Mouse (Mus musculus): ENCODE data around the gene Kcnk10. TPM values are rescaled to one million over a fixed set of nuclear protein-coding genes. Genes with fewer than 3 reads are reported as not detected.
A peak's percentile ranks its signal among the peaks of the same experiment; 100 is the strongest.

Gene Kcnk10
- total RNA-seq, 2 experiments from 2014 or later, result 27.8 to 28.5 TPM

DNA sequence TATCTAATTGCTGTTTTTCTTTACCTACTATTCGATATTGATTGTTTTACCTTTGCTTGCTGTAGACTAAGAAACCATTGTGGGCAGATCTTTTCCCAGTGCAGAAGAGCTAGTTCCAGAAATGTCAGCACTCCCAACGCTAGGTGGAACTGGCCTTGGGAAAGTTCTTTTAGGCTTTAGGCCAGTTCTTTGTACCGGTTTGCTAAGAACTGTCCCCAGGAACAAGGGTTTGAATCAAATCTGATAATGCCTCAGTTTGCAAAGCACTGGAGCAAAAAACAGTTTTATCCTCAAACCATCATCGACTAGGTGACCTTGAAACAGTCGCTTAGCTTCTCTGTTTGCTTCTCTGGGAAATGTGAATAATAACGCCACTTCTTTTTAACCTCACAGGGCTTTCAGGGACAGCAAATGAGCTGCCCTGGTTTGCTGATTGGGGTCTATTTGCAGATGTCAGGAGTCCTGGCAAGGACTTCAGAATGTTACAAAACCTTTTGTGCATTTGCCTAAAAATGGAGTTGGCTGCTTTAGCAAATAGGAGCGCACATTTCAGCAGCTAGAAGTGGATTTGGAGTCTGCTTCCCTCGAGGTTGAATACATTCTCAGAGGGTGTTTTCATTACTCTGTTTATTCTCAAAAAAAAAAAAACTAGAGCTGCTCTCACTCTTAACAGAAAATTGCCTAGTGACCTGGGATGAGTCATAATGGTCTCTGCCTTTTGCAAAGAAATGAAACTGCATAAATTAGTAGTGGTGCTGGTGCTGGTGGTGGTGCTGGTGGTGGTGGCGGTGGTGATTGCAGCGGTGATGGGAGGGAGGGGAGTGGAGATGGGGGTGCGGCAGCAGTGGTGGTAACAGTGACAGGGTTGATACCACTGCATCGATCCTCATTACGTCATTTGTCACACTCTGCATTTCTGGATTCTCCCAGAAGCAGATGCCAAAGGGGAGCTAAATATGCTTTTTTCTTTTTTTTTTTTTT lies 53.5 kb downstream of the Kcnk10 start:
- DNase-seq (ENCODE audit: low spot score in 2 of 2), result peak in 1 of 2 experiments; percentile 42

DNA sequence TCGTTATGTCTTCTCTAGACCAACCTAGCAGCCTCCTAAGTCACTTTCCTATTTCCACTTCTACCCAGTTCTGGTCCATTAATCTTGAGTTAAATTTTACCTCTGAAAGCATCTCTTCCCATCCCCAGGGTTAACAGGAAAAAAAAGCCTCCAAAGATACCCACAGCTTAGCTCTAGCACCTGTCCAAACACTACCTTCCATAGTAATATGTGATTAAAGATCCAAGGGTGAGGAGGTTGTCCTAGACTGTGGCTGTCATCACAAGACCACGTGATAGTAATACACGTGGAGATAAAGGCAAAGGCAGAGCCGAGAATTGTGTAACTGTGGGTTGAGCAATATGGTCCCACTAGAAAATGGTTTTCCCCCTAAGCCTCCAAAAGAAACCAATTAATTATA lies 56.8 kb downstream of the Kcnk10 start:
- no peak for DNase-seq (ENCODE audit: low spot score in 2 of 2)

DNA sequence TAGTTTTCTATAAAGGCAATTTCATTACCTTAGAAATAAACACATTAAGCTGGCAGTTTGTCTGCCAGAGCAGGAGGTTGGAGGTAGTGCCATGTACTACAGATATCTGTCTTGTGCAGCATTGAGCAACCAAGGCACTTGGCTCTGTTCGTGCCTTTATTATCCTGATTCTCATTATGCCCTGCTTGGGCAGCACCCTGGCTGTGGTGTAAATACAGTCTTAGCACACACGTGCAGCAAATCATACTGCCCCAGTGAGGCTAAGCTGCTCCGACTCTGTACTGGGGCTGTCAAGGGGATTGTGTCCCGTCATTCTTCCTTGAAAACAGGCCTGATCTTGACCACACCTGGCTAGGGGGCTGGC lies 57.6 kb downstream of the Kcnk10 start:
- no peak for DNase-seq (ENCODE audit: low spot score in 2 of 2)

DNA sequence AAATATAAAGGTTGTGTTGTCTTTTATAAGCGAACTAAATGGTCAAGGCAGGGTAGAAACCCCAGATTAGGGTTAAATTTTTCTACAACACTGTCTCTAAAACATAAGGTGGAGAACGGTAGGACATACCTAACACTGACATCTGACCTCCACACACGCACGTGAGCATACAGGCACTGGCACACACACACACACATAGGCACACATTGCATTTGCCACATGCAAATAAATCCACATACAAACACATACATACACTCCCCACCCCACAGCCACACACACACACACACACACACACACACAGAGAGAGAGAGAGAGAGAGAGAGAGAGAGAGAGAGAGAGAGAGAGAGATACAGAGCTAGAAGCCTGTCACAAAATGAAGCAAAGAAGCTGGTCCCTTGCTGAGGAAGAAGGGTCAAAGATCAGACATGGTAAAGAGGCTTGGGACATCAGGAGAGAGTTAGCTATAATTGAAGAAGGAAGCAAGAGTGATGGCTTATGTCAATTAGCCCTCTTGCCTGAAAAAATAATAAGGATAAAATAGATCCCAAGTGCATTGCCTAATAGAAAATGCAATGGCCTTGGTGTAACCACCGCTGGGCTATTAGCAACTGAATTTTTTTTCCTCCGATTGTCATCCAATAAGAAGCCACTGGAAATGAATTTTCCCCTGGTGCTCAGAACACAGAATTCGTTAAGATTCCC lies 58.1 kb downstream of the Kcnk10 start:
- DNase-seq (ENCODE audit: low spot score in 2 of 2), result no peak

DNA sequence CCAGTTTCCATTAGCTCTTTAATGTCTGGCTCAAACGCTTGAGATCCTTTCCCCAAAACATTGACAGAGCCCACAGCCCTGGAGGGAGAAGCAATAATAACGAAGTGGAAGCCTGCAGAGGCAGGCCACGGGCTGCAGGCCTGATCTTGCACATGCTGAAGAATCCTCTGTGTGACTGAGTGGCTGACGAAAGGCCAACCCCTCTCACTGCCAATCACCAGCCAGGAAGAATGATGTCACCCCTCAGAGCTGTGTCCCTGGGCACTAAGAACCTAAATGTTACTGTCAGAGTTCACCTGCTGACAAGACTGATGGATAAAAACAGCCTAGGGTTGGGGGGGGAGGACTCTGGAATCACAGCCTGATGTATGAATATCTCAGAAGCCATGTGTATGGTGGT lies 72.5 kb downstream of the Kcnk10 start:
- no peak for DNase-seq (ENCODE audit: low spot score in 2 of 2)

DNA sequence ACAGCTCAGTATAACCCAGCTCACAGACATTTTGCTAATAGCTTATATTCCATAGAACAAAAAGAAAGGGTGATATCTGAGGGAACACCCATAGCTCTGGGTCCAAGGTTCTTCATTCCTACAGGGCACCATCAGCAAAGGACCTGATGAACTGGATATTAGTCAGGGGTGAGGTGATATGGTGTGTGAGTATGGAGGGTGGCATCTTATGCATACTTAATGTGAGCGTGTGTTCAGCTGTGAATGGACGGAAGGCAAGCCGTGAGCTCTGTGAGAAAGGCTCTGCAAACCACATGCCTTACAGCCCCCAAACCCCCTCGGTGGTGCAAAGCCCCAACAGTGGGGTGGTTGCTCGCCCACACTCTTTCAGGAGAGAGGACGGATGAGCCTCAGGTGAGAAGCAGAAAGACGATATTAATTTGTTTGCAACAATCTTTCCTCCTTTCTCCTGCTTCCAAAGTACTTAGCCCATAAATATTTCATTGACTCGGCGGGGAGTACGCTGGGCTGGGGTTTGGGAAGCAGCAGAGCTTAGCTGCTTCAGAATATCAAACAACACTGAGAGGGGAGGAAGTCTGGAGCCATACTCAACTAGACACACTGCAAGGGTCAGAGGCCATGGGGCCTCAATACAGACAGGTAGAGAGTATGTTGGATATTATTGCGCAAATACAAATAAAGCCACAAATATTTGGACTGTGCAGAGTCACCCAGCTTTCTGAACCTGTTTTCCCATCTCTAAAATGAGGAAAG lies 76.4 kb downstream of the Kcnk10 start:
- no peak for DNase-seq (ENCODE audit: low spot score in 2 of 2)

DNA sequence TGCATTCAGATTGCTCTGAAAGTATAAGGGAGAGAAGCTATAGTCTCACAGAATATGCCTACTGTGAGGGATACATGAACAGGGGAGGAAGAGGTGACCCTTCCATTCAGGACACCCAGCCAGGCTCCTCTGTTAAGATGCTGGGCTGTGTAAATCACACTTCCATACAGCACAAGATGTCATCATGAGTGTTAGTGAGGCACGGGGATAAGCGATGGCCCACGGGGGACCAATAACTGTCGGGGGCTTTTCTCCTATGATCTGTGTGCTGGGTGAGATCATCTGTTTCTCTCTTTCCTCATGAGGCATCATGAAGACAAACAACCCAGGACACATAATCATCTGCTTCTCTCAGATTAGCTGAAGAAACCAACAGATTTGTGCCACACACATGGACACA lies 77.1 kb downstream of the Kcnk10 start:
- DNase-seq (ENCODE audit: low spot score in 2 of 2), result no peak

DNA sequence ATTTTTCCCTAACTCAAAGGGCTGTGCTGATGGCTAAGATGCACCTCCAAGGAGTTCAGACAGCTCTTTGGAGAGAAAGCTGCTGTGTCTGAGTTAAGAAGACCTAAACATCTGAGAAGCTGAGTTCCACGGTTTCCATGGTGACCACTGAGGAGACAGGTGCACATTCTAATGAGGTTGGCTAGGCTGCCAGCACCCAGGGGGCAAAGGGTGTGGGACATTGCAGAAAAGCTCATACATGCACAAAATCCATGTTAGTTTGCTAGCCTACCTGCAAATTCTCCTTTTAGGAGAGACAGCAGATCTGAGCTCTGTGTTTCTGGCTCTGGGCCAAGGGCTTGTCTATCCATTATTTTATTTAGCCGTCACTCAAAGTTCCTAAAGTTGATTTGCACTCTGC lies 96.7 kb downstream of the Kcnk10 start:
- DNase-seq (ENCODE audit: low spot score in 2 of 2), result peak in 1 of 2 experiments; percentile 29

DNA sequence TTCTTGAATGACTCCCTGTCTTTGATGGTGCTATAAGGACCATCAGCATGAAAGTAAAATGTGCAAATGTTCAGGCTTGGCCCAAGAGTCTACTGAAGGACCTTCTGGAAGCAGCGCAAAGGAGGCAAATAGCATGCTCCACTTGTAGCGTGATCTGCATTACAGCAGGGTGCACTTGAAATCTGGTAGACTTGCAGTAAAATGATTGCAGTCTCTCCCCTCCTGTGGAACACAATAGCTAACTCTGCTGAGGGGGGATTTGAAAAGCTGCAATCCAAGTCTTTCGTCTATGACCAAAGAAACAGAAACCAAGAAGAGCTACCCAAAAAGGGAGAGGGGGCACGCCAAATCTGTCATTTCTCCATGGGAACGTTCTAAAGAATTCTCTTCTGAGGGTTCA lies 97.1 kb downstream of the Kcnk10 start:
- DNase-seq (ENCODE audit: low spot score in 2 of 2), result no peak

DNA sequence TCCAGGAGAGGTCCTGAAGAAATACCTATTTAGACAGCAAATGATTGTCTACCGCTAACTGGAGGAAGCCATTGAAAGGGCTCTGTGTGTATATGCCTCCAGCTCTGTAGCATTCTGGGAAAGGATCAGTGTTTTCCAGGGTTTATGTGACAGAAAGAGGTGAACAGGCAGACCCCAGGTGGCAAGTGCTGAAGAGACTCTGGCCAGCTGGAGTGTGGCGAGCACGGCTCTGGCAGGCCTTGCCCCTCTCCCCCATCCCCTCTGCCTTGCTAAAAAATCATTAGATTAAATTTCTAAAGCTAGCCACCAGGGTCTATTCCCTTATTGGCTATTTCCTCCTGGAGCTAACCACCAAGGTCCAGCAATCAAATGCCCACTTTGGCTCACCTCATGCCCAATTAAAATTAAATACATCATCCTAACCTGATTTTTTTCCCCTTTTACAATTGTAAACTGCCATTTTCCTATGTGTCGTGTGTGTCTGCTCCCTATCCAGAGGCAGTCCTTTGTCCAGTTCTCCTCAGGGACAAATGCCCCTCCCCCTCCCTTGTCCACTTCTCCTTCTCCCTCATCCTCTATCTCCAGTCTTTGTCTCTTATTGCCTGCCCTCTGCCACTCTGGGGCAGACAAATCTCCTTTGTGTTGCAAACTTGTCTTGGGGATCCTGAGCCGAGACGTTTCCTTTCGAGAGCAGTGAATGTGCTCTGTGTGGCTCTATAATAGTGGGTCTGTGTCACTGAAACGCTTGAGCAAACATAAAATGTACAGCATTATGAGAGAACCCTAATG lies 100.2 kb downstream of the Kcnk10 start:
- DNase-seq (ENCODE audit: low spot score in 2 of 2), result no peak

DNA sequence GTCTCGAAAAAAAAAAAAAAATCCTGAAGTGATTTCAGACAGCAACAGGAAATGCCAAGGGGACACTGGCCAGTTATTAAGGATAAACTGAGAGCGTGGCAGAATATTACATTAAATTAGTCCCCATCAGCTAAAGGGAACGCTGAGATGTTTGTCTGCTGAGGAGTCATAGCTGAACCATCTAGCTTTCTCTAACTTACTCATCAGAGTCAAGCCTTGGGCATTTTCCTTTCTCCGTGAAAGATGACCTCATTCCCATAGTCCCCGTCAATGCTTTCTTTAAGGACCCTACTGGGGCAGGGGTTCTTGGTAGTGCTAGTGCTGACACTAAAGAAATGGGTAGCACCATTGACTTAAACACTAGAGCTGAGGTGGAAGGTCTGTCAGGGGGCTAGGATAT lies 106.9 kb downstream of the Kcnk10 start:
- DNase-seq (ENCODE audit: low spot score in 2 of 2), result no peak

DNA sequence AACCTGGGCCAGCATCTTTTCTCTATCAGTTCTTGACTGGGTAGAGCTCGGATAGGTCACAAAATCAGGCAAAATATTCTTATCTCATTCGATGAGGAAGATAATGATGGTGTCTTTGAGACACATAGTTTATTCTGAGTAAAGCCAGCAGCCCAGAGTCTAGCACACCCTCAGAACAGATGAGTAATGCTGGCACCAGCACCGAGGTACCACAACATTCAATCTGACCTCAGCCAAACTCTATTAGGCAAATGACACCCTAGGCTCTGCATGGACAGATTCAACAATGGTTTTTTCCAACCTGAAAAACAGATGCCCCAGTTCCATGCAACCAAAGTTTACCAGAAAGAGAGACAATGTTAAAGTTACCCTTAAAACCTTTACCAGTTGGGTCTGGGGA lies 108.0 kb downstream of the Kcnk10 start:
- no peak for DNase-seq (ENCODE audit: low spot score in 2 of 2)

DNA sequence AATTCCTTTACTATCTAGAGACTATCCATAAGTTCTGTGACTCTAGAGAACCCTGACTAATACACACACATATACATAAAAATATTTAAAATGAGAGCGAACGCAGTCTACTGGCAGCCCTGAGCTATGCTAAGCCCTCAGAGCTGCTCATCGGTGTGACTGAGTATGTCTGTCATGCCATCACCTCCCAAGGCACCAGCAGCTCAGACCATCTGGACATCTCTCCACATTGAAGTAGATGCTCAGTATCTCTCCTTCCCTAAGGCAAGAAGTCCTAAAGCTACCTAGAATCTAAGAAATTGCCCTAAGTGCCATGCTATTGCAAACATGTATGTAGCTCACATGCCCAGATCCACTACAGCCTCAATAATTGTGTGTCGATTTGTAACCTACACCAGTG lies 110.3 kb downstream of the Kcnk10 start:
- no peak for DNase-seq (ENCODE audit: low spot score in 2 of 2)

DNA sequence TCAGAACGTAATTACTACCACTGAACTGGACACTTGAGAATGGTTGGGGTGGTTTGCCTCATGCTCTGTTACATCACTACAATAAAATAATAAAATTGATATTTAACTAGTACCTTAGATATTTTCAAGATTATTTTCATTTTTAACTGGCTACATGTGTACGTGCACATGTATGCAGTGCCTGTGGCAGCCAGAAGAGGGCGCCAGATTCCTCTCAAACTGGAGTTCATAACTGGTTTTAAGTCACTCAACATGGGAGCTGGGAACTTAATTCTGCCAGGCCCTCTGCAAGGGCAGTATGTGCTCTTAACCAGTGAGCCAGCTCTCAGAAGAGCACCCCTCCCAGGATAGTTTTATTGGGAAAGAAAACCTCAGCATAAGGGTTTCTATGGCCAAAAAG lies 118.2 kb downstream of the Kcnk10 start:
- no peak for DNase-seq (ENCODE audit: low spot score in 2 of 2)

DNA sequence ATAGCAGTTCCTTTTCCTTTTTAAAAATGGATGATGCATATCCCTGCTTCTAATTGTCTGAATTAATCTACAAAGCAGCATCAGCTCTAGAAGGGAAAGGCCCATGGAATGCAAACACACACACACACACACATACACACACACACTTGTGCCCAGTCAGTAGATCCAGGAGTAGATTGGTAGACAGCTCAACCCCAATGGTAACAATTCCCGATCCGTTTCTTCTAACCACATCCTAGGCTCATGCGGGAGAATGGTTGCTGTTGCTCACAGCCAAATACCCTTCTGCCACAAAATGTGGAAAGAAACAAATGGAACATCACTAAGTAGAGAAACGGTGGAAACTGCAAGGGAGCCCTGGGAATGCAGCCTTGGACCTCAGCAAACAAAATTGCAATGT lies 119.2 kb downstream of the Kcnk10 start:
- no peak for DNase-seq (ENCODE audit: low spot score in 2 of 2)

DNA sequence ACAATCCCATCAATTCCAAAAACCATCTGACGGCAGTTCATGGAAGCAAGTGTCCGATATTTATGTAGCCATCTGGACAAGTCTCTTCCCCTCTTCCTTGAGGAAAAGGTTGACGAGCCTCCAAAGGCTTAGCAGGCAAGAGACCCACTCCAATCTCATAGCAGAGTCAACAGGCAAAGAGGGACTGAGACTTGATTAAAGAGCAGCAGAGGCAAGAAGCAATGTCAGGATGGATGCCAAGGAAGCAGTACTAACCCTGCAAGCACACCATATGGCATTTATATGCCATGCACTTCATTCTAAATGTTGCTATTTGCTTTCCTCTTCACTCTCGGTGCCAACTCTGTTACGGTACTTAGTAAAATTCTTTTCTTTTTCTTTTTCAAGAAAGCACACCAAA lies 119.6 kb downstream of the Kcnk10 start:
- DNase-seq (ENCODE audit: low spot score in 2 of 2), result peak in 1 of 2 experiments; percentile 36

DNA sequence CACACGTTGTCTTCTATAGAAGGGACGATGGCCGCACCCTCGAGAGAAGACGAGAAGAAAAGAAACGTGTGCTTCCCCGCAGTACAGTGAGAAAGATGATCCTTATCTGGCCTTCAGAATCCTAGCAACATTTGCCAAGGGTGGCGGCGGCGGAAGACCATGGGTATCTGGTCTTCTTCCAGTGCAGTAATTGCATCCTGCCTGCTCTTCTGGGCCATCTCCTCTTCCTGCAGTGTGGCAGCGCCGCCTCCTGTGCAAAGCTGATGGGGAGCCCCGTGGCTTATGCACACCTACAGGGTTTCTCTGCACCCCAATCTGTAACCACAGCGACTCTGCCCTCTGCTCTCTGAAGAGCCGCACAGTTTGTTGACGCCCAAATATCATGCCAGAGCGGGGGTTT lies 124.9 kb downstream of the Kcnk10 start:
- no peak for DNase-seq (ENCODE audit: low spot score in 2 of 2)

DNA sequence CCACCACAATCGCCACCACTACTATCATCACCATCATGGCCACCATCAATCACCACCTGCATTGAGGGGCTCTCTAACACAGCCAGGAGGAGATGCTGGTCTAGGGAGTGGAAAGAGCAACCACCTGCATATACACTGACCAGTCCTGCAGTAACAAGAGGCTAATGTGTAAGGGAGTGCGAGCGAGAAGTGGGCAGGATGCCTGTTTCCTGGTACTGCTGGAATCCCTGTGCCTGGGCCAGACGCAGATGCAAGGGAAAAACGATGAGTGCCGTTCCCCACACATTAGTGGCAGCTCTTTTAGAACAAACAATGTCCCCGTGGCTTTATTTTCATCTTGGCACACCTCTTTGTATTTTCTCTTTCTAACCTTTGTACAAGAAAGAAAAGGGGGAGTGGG lies 125.5 kb downstream of the Kcnk10 start:
- DNase-seq (ENCODE audit: low spot score in 2 of 2), result no peak

DNA sequence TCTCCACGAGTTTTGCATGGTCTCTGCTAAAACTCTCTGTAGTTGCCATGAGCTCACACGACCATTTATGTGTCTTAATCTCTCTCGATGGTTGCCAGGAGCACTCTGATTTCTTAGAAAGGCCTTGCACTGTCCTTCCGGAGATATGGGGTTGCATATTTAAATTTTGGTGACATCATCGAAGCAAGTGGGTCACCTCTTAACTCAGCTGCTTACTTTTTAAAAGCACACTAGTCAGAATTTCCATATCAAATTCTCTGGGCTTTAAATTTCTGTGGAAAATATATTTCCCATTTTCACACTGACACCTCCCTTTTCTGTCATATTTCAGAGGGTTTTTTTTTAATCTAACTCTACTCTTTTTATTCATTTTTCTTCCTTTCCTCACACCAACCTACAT lies 132.5 kb downstream of the Kcnk10 start:
- no peak for DNase-seq (ENCODE audit: low spot score in 2 of 2)

DNA sequence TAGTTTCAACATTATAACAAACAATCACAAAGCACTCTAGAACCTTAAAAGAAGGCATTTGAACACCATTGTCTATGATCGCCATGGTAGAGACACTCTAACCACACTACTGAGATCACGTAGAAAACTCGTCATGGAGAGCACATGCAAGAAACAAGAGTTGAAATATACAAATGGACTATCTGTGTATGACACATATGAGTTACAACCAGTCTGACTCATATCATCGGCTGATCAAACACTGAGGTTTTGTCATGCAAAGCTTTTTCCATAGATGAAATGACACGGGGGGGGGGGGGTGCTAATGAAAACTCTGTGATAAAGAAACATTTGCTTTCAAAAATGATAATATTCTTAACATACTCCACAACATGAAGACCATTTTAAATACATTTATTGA lies 133.2 kb downstream of the Kcnk10 start:
- no peak for DNase-seq (ENCODE audit: low spot score in 2 of 2)

DNA sequence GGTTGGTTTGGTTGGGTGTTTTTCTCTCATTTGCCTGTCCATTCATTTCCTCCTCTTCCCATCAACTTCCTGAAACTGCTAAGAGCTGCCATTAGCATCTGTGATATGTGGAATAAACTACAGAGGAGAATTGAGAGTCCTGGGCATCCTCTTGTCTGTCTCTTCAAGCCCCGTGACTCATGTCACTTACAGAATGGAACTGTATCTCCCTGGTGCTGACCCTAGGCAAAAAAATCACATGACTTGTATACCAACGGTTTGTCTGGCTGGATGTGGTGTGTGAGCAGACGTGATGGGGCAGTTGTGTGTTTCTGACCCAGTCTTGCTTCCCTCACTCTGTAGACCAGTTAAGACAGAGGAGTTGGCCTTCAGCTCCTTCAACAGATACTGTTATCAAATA lies 134.4 kb downstream of the Kcnk10 start:
- no peak for DNase-seq (ENCODE audit: low spot score in 2 of 2)
